Mouse (Mus musculus): ENCODE measurements around the gene Tcf19.
A peak's percentile ranks its signal among the peaks of the same experiment; 100 is the strongest.
"Not testable (repeated sequence)": the region's sequence is repeated elsewhere in the genome, so short reads cannot be mapped to it uniquely, and the experiment has no call there.

Tcf19 gene

DNA sequence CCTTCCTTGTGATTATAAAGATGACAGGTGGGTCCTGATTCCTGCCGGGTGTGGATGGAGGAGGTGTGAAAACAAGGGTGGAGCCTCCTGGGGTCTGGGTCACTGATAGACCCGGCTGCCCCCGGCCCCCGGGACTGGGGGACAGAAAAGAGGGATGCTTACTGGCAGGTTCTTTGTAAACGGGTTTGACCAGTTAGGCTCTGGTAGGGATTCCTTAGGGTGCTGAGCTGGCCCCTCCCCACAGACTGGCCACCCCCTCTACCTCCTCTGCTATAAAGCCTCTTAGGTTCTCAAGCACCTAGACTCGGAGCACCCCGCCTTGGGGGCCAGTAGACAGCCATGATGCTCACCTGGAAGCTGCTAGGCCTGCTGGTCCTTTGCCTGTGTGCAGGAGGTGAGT is 16.3 kb upstream of the Tcf19 start, which contains the start of gene Psors1c2:
Psors1c2 (plus strand) TSS at position 301 of the 400 bp plus-strand sequence.
- DNase-seq (ENCODE audit: low read depth, low spot score) = no peak

DNA sequence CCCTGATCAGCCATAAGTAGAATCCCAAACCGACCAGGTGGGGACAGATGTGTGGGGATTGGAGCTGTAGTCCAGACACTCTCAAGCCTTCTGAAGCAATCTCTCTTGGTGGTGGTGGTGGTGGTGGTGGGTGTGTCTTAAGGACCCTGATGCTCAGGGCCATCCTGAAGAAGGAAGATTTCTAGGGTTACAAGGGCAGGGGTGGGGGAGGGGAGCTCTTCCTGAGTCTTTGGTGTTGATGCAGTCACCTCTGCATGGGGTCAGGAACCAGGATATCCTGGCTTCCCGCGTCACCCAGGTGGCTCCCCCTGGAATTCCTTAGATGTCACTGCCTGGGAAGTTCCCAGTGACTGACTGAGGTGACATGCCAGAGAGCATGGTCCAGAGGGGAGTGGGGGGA is 15.7 kb upstream of the Tcf19 start:
- DNase-seq (ENCODE audit: low read depth, low spot score) = no peak

DNA sequence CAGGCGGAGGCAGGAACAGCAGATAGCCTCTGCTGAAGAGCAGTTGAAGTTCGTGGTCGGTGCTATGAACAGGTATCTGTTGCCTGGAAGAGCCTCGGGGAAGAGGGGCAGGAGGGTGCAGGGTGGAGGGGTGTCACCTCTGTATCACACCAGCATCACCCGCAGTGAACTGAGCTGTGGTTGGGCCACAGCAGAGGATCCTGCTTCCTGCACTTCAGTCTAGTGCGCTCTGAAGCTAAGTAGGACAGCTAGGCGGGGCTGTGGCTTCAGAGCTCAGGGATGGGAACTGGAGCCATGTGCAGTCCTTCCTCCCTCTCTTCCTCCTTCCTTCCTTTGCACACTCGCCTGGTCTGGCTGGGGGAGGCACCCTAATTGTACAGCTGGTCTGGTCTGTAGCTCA is 10.0 kb upstream of the Tcf19 start:
- no peak for DNase-seq (ENCODE audit: low read depth, low spot score)

DNA sequence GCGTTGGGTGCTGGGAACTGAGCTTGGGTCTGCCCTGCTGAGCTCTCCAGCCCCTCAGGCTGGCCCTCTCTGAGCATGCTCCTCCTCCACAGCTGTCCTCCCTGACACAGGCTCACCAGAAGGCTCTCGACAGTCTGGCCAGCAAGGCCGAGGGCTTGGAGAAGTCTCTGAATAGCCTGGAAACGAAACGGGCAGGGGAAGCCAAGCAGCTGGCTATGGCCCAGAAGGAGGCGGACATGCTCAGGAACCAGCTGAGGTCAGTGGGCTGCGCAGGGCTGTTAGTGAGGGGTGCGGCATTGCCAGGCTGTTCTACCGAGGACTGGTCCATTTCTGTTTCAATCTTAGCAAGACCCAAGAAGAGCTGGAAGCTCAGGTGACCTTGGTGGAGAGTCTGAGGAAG is 7.7 kb upstream of the Tcf19 start:
- DNase-seq (ENCODE audit: low read depth, low spot score) = no peak

DNA sequence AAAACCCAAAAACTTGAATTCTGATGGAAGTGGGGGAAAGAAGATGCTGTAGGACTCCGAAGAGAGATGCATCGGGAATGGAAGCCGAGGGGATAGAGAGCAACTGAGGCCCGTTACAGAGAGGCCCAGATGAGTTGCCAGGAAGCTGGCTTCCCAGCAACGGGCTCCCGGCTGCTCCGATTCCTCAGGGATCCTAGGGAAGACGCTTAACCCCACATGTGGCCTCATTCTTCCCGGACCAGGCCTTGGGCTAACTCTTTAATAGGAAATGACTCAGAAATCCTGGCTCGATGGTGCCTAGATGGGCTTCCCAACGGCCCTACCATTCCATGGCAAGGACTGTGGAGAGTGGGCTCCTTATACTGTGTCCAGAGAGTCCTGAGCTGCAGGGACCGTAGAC is 902 bp upstream of the Tcf19 start:
- DNase-seq (ENCODE audit: low read depth, low spot score) = no peak

DNA sequence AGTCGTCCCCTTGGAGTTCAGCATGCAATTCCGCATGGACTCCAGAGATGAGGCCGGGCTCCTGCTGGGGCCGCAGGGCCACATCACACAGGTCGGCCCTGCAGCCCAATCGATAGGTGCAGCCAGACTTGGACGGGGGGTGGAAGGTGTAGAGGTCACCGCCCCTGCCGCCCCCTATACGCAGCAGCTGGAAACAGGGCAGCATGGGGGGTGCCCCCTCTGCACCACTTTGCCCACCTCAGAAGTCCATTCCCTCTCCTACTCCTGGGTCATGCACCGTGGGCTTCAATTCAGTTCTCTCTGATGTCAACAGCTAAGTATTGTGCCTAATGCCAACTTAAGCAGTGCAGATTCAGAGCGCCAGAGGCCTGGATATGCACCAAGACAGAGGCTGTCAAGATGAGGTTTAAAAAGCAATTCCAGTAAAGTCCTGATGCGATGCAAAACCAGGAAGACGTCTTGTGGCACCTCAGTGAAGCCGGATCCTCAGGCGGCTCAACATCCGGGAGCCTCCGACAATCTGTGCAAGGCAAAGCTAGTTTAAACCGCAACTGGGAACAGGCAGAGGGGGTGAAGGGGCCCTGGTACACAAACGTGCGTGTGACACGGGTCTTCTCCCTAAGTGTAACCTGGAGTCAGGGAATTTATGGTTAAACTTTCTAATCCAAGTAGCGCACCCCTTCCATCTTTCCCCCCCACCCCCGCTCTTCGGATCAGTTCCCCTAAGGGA is 548 bp downstream of the Tcf19 start:
- DNase-seq (ENCODE audit: low read depth, low spot score) = no peak

DNA sequence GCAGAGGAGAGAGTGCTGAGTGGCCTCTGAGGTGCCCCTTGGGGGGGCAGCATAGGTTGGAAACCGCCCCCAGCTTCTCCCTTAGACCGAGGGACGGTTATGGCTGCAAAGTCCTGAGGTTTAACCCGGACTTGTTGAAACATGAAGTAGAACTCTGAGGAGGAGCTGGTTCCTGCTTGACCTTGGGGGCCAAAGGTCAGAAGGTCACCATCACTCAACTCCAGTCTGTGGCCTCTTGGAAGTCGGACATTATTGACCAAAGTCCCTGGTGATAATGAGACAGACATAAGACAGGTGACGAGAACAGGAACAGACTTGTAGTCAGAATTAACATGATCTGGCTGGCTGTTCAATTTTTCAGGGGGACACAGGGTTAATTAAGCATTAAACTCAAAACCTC is 1.9 kb downstream of the Tcf19 start:
- DNase-seq (ENCODE audit: low read depth, low spot score) = no peak

DNA sequence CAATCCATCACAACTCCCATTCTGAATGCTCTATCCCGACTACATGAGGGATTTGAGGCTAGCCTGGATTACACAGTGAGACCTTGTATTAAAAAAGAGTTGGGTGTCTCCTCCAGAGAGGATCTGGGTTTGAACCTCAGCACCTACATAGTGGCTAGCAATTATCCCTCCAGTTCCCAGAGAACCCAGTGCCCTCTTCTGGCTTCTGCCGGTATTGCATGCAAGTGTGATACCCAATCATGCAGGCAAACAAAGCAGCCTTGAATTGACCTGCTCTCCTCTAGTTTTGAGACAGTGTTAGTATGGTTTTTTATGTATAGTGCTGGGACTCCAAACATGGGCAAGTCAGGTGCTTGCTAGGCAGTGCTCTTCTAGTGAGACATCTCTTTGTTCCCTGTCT is 2.7 kb downstream of the Tcf19 start:
- DNase-seq (ENCODE audit: low read depth, low spot score) = peak; percentile 73

DNA sequence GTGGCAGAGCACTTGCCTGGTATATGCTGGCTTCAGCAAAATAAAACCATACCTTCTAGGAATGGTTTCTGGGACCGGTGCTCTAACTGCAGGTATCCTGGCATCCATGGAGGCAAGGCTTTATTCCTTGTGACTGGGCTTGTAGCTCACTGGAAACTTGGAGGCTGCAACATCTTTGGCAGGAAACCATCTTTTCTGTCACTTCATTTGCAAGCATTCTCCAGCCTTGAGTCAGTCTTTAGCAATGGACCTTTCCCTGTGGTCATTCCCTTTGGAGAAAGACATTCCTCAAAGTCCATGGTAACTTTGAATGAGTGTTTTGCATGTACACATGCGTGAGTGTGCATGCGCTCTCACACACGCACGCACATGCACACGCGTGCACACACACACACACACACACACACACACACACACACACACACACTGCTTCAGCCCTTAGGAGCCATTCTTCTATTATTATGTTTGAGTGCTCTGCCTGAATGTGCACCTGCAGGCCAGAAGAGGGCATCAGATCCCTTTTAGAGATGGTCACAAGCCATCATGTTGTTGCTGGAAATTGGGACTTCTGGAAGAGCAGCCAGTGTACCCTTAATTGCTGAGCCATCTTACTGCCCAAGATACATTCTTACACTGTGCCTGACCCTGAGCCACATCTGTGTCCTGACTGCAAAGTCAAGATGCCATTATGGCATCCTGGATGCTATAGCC is 3.6 kb downstream of the Tcf19 start:
- DNase-seq (ENCODE audit: low read depth, low spot score) = no peak

DNA sequence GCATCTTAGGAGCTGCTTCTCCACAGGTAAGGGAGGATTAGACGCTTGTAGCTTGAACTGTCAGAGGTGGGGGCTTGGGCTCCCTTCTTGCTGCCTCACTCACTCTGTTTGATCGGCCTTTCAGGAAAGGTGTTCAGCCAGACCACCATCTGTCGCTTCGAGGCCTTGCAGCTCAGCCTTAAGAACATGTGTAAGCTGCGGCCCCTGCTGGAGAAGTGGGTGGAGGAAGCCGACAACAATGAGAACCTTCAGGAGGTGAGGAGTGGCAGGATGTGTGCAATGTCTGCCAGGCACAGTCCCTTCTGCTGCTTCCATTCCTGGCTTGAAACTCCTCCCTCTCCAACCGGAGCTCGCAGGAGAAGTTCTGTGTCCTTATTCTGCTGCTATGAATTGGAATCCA is 7.3 kb downstream of the Tcf19 start:
- DNase-seq (ENCODE audit: low read depth, low spot score) = peak; percentile 52

DNA sequence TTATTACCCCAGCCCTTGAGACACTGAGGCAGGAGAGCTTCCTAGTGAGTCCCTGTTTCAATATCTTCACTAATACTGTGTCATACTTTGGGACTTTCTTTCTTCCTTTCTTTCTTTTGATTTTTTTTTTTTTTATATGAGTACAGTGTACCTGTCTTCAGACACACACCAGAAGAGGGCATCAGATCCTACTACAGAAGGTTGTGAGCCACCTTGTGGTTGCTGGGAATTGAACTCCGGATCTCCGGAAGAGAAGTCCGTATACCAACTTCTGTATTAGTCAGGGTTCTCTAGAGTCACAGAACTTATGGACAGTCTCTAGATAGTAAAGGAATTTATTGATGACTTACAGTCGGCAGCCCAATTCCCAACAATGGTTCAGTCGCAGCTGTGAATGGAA is 8.3 kb downstream of the Tcf19 start:
- DNase-seq (ENCODE audit: low read depth, low spot score) = not testable (repeated sequence)

DNA sequence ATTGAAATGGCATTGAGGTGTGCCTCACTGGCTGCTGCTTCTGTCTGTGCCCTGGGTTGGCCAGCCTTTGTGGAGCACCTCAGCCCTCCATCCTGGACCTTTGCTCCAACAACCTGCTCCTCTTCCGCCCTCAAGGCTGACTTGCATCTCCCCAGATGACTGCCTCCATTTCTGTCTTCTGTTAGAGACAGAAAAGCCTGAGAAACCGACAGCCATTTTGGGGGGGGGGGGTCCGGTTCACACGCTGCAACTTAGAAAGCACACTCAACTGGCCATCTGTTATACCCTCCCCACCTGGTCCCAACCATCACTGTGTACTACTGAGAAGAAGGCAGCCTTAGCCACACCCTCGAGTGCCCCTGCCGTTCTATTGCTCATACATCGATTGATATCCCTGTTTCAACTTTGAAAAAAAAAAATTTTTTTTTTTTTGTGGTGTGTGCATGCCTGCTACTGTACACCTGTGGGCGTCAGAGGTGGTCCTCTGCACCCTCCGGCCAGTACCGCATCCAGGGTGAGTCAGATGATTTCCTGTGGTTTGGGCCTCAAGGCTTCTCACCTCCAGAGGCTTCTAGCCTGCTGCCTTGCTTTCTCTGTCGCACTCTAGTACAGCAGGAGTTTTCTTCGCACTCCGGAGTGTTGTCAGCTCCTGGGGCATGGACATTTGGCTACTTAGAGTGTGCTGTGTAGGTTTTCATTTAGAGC is 8.9 kb downstream of the Tcf19 start:
- no peak for DNase-seq (ENCODE audit: low read depth, low spot score)

DNA sequence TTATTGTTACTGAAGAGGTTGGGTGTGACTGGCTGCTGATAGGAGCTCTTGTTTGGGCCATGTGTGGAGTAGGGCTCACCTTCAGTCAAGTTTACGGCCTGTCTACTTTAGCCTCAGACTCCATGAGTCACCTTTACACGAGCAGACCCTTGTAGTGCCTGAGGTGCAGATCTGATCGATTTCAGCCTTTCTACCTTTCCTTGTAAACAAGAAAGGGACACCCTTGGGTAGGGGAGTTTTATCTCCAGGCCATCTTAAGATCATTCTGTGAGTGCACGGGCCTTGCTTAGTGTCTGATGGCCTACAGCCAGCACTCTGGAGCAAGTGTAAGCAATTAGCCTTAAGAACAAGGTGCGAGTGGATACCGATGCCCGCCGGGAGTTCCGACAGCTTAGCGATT is 9.7 kb downstream of the Tcf19 start:
- DNase-seq (ENCODE audit: low read depth, low spot score) = no peak

DNA sequence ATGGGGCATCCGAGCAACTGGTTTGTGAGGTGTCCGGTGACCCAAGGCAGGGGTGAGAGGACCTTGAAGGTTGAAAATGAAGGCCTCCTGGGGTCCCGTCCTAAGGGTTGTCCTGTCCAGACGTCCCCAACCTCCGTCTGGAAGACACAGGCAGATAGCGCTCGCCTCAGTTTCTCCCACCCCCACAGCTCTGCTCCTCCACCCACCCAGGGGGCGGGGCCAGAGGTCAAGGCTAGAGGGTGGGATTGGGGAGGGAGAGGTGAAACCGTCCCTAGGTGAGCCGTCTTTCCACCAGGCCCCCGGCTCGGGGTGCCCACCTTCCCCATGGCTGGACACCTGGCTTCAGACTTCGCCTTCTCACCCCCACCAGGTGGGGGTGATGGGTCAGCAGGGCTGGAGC is 10.8 kb downstream of the Tcf19 start, which contains the start of gene Pou5f1:
Pou5f1 (plus strand) TSS at position 243 of the 400 bp plus-strand sequence.
- DNase-seq (ENCODE audit: low read depth, low spot score) = no peak

DNA sequence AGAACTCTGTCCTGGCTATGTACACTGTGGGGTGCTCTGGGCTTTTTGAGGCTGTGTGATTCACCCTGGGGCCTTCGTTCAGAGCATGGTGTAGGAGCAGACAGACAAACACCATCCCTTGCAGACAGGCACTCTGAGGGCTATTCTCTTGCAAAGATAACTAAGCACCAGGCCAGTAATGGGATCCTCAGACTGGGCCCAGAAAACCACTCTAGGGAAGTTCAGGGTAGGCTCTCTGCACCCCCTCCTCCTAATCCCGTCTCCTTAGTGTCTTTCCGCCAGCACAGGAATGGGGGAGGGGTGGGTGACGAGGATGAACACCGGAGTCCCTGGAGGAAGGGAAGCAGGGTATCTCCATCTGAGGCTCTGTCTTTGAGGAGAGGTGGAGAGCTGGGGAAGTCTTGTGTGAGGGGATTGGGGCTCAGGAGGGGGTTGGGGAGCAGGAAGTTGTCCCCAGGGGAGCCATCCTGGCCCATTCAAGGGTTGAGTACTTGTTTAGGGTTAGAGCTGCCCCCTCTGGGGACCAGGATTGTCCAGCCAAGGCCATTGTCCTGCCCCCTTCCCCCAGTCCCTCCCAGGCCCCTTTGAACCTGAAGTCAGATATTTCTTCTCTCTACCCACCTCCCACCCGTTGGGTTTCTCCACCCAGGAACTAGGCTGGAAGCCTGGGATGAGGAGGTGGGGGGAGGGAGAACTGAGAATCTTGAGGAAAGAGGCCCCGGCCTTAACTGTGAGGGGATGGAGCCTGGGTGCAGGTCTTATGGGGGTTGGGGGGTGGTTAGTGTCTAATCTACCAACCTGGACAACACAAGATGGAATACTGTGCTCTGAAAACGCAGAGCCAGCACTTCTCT is 11.8 kb downstream of the Tcf19 start:
- no peak for DNase-seq (ENCODE audit: low read depth, low spot score)

DNA sequence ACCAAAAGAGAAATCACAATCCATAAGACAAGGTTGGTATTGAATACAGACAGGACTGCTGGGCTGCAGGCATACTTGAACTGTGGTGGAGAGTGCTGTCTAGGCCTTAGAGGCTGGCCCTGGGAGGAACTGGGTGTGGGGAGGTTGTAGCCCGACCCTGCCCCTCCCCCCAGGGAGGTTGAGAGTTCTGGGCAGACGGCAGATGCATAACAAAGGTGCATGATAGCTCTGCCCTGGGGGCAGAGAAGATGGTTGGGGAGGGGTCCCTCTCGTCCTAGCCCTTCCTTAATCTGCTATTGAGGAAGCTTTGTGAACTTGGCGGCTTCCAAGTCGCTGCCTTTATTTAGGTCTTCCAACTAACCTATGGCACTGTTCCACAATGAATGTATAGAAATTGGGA is 12.8 kb downstream of the Tcf19 start:
- DNase-seq (ENCODE audit: low read depth, low spot score) = no peak

DNA sequence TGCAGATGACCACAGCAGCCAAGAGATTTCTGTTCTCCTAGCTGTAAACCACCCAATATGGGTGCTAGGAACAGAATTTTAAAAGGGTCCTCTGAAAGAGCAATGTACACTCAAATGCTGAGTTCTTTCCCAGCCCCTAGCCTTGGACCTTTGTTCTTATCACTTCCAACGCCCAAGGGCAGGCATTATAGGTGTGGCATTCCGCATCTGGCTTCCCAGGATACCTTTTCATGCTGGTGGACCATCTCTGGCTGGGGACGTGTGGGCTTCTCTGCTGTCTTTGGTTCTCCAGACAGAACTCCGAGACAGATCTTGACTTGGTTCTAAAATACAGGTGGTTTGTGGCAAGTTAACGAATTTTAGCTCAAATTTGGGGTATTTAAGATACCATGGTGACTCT is 13.9 kb downstream of the Tcf19 start:
- no peak for DNase-seq (ENCODE audit: low read depth, low spot score)

DNA sequence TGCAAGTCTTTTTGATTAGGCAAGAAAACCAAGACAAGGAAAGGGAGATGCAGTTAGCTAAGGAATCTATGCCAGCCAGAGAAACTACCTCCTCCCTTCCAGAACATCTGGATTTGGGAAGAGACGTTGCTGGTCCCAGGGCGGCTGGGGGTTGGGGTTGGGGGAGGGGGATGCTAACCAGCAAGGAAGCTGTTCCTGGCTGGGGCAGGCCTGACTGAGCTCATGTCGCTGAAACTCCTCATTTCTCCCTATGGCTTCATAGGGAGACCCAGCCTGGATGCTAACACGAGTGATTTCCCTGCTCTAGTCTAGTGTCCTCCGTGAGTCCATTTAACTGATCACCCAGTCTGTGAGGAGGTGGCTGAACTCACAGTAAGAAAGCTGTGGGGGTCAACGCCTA is 14.4 kb downstream of the Tcf19 start:
- peak; percentile 31 for DNase-seq (ENCODE audit: low read depth, low spot score)

DNA sequence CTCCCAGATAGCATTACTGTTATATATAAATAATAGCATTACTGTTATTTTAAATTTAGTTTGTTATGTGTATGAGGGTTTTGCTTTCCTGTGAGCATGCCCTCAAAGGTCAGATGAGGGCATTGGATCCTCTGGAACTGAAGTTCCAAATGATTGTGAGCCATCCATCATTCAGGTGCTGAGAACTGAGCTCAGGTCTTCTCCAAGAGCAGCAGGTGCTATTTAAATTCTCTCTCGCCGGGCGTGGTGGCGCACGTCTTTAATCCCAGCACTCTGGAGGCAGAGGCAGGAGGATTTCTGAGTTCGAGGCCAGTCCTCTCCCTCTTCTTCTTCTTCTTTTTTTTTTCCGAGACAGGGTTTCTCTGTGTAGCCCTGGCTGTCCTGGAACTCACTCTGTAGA is 19.5 kb downstream of the Tcf19 start:
- DNase-seq (ENCODE audit: low read depth, low spot score) = no peak

DNA sequence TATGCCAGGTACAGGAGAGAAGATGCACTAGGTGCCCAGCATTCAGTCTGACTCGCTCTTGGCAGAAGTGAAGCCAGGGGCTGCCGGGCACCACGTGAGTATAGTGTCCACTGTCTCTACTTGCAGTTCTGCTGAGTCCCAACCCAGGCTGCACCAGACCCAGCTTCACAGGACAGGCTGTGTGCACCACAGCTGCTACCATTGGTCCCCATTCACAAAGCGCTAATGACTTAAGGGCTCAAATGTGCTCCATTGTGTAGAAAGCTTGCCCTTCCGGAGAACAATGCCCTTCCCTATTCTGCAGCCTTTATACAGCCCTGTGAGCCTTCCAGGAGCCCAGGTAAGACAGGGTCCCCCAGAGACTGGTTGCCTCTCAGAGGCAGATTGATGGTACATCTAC is 26.3 kb downstream of the Tcf19 start:
- DNase-seq (ENCODE audit: low read depth, low spot score) = no peak

DNA sequence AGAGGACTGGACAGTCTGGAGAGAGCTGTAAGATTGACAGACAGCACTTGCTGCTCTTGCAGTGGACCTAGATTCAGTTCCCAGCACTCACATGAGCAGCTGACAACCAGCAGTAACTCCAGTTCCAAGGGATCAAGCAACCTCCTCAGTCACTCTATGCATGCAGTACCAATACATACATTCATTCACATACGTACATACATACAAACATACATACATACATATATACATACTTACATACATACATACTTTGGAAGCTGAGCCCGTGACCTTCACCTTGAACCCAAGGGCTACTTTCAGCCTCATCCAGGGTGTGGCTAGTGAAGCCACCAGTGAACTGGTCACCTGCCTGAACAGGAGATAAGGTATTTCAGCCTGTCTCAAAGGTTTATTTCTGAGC is 28.6 kb downstream of the Tcf19 start:
- no peak for DNase-seq (ENCODE audit: low read depth, low spot score)

DNA sequence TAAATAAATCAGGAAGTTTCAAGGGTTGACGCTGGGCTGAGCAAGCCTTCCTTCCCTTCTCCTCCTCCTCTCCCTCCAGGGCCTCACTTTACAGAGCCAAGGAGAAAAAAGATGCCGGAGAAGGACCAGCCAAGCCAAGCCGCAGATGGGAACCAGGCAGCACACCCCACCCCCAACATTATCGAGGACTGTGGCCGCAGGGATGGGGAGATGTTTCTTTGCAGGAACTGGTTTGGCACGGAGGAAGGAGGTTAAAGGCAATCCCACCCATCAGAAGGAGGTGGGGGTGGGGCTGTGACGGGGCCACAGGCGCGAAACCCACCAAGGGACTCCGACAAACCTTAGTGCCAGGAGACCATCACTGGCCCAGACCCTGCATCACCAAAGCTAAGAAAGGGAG is 29.9 kb downstream of the Tcf19 start:
- no peak for DNase-seq (ENCODE audit: low read depth, low spot score)

Measured in forelimb bud, embryonic 11.5 days (tissue).